Comparison of ENCODE assay signal across 8 mouse cellular contexts in the genomic region with DNA sequence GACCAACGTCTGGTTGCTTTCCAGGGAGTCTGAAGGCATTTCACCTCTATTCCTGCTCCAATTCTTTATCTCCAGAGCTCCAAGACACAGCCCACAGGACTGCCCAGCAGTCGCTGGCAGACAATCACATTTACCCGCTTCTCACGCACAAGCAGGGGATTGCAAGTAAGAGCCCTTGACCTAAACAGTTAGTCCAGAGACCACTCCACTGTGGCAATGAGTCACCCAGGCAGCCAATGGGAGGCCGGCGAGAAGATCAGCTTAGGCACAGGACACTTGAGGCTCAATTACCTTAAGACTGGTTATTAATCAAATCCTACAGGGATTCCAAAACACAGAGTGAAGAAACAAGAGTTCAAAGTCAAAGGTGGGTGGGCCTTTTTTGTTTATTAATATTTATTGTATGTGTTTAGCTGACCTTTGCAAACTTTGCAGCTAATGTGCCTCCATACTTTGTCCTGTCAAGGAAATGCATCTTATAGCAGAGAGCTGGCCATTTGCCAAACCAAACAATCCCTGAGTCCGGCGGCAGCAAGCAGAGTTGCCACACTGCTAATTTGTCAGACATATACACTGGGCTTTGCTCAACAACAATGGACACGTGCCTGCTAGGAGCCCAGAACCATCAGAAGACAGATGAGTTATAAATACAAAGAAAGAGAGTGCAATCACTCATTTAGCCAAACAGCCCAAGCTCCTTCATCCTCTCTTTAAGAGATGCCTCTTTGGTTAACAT.
DNase-seq lines count a peak whose midpoint lies in the region; ATAC-seq and TF ChIP-seq lines count a peak whose summit lies in the region.

No protein-coding gene starts in this region.

- no peak for TF ChIP-seq CTCF in lung, postnatal 0 days (IDR thresholded peaks at IDR 0.05)
- TF ChIP-seq CTCF in thymus, adult 2 months (IDR thresholded peaks at IDR 0.05; ENCODE audit: borderline replicate concordance, control insufficient read depth, extremely low read depth, insufficient read depth, low read length, poor library complexity) = no peak

- ATAC-seq in lung, postnatal 0 days = peak; percentile 81

- 10% methylated on average over 9 of the region's 9 CpGs for WGBS in lung, postnatal 0 days
- 90% methylated on average over 9 of the region's 9 CpGs for WGBS in thymus, adult 2 months

- no peak overlapping the region for H3K4me3 ChIP-seq in lung, postnatal 0 days (ENCODE audit: low read depth, low read length)
- no peak overlapping the region for H3K4me3 ChIP-seq in thymus, adult 2 months (ENCODE audit: control insufficient read depth, insufficient read depth, low read length)

- H3K36me3 ChIP-seq in lung, postnatal 0 days (ENCODE audit: insufficient read depth, low read length) = no peaks in the 10 kb centered on the region
- no peaks in the 10 kb centered on the region for H3K36me3 ChIP-seq in thymus, adult 2 months (ENCODE audit: control insufficient read depth, insufficient read depth, low read length)

- peaks cover 9% of the 10 kb centered on the region; the same call in 1 of the 2 replicates for H3K4me1 ChIP-seq in lung, postnatal 0 days (ENCODE audit: insufficient read depth, low read depth, low read length)
- peaks cover 4% of the 10 kb centered on the region; the same call in 1 of the 2 replicates for H3K4me1 ChIP-seq in thymus, adult 2 months (replicated peaks; ENCODE audit: control insufficient read depth, insufficient read depth, low read length)

- no peak overlapping the region for H3K9ac ChIP-seq in lung, postnatal 0 days (replicated peaks; ENCODE audit: low read depth)

- TF ChIP-seq POLR2A in thymus, adult 2 months (IDR thresholded peaks at IDR 0.05; ENCODE audit: control insufficient read depth, extremely low read depth, insufficient read depth, low read length, poor library complexity) = no peak

- peak; percentile 60 for TF ChIP-seq EP300 in lung, postnatal 0 days (IDR thresholded peaks at IDR 0.05)

- H3K27ac ChIP-seq in lung, postnatal 0 days (ENCODE audit: low read length) = 0 out of 2 replicates have a peak overlapping the region, but pooled peaks have one; percentile 26
- no peak overlapping the region for H3K27ac ChIP-seq in thymus, adult 2 months (ENCODE audit: control insufficient read depth, insufficient read depth, low read length)

- peak; percentile 60 for DNase-seq in embryo, embryonic 11 days
- no peak for DNase-seq in embryo, embryonic 9.5 days (ENCODE audit: extremely low spot score)
- peak; percentile 24 for DNase-seq in kidney, postnatal 10 days
- no peak for DNase-seq in kidney, adult 9 months
- DNase-seq in MN1 (ENCODE audit: low spot score) = peak; percentile 53
- DNase-seq in lung, postnatal 0 days (ENCODE audit: low spot score) = peak; percentile 88
- no peak for DNase-seq in thymus, adult 2 months
- no peak for DNase-seq in urinary bladder, adult 2 months (ENCODE audit: low spot score)

- no peaks in the 10 kb centered on the region for H3K9me3 ChIP-seq in lung, postnatal 0 days (ENCODE audit: low read length)

- H3K27me3 ChIP-seq in lung, postnatal 0 days (replicated peaks; ENCODE audit: insufficient read depth, low read length) = no peaks in the 10 kb centered on the region
- no peaks in the 10 kb centered on the region for H3K27me3 ChIP-seq in thymus, adult 2 months (ENCODE audit: control insufficient read depth, insufficient read depth, low read length)

- no peak overlapping the region for H3K4me2 ChIP-seq in lung, postnatal 0 days (replicated peaks; ENCODE audit: low read depth, low read length)

Comparison
In these comparisons a context has a peak if more than half of its experiments do, and no peak if none do; other contexts are left out.
1. DNase-seq: peak in embryo, embryonic 11 days (single experiment), kidney, postnatal 10 days (single experiment), MN1 (single experiment) and lung, postnatal 0 days (single experiment); none in embryo, embryonic 9.5 days (single experiment), kidney, adult 9 months (single experiment), thymus, adult 2 months (single experiment) and urinary bladder, adult 2 months (single experiment).